Mouse (Mus musculus) inflammation-experienced regulatory T-cells, adult 6 months (primary cell): ENCODE measurements around the gene Slbp. TPM values are rescaled to one million over a fixed set of nuclear protein-coding genes. Genes with fewer than 3 reads are reported as not detected.

Source experiments
- ATAC-seq: one replicate; pipeline ENCODE4 v1.8.0; 2017
- polyA plus RNA-seq, 3 experiments: library from polyadenylated mRNA; unstranded; fragments of 100-300 nt; shearing (Covaris generic); gene quantifications; one replicate each; pipeline ENCODE4 v1.2.1; 2017

The Slbp gene
- polyA plus RNA-seq, 3 experiments from 2014 or later: 121 to 329 (median 129) TPM

DNA sequence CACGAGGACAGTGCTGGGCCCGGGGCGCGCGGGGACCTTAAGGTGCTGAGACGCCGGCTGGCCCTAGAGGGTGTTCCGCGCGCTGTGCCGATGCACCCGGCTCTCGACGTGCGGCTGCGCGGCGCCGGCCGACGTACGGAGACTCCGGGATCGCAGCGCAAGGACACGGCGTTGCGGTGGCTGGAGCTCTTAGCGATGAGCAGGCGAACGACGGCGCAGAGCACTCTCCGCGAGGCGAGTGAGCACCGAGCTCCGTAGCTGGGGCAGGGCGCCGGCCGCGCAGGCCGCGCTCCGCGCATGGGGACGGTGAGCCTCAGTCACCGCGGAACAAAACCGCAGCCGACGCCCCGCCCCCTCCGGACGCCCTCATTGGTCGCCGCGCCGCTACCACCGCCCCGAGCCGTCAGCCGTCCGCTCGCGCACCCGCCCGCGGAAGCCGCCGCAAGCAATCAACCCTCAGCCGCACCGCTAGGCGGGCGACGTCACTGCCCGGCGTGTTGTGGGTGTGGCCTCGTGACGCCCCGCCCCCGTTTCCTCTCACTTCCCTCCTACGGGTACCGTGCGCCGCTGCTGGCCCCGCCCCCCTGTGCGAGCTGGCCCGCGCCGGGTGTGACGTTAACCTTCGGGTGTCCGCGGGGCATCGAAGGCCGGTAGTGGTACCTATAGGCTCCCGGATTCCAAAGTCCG, 22.9 kb downstream of the Slbp start, which contains the start of the genes Fam53a and Gm9903:
Gene Fam53a, minus strand, starts transcription at position 335 of the 687 bp plus-strand sequence.
Gene Gm9903, plus strand, starts transcription at position 625 of the 687 bp plus-strand sequence.
- ATAC-seq: peak; percentile 91

GRCm38 (mm10) chr5:33628820-33629300, 23.5 kb downstream of the Slbp start:
- peak; percentile 39 for ATAC-seq

DNA sequence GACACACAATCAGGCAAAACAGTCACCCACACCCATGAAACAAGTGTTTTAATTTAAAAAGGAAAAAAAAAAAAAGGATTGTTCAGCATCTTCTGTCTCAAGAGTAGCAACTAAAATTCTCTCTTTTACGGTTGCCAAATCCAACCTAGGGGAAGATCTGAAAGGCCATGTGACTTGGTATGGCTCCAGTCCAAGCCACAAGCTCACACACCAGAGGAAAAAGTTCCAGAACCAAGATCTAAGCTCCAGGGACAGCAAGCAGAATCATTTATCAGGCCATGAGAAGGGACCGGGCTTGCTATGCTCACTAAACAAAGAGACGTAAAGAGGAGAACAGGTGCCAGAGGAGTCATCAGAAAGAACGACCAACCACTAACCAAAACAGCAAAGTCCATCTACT, 24.4 kb downstream of the Slbp start:
- no peak for ATAC-seq

GRCm38 (mm10) chr5:33623766-33624165, 28.6 kb downstream of the Slbp start:
- no peak for ATAC-seq

DNA sequence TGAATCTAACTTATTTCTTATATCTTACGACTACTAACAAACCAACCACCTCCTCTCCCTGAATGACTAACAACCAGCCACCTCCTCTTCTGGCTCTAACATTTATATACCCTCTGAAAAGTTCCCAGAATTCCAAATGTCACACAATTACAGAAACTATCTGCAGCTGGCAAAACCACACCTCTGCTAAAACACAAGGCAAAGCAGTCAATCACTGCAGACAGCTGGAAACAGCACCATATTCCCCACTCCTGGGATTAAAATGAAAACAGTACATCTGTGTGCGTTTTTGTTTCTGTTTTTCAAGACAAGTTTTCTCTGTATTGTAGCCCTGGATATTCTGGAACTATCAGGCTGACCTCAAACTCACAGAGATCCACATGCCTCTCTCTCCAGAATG, 29.7 kb downstream of the Slbp start:
- no peak for ATAC-seq

DNA sequence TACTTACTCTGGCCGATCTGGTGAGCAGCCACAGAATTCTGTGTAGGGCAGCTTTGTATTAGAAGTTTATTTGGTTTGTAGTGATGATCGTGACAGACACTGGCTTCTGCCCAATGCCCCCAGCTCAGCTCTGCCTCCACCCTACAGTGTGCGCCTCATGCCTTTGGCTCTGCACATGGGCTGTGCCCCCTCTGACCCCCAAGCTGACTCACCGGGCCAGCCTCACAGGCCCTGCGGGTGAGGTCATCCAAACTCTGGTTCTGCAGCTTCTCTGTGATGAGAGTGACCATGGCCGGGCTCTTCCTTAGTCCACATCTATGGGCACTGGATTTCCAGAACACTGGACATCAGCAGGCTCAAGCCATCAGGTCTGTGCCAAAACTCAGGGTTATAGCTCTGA, 38.0 kb downstream of the Slbp start:
- ATAC-seq: no peak

DNA sequence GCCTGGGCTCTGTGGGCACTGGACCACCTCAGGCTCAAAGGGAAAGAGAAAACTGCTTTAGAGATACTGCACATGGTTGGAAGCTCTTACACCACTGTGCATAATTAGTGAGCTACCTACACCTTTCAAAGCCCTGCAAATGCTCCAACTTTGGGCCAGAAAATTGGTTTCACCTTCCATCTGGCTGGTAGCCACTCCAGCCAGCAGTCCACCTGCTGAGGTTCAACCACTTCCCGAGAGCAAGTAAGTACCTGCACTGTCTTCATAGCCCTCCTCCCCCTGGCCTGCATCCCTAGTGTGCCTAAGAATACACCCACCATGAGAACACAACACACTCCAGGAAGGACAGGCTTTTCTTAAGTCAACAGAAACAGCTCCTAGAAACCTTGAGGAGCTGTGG, 40.6 kb downstream of the Slbp start:
- no peak for ATAC-seq

DNA sequence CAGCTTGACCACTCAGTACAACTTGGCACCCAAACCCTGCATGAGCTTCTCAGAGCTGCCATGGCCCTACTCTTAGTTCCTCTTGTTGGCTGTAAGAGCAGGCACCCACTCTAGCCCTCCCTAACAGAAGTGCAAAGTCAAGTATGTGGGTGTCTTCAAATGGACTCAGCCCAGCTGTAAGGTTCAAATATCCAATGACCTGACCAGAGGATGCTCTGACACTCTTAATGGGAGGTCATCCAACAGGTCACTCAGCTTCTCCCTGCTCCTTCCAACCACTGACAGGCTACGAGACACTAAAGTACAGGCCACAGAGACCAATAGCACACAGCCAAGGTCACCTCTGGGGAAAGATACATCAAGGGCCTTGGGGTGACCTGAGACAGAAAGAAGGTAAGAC, 43.1 kb downstream of the Slbp start:
- no peak for ATAC-seq

- ATAC-seq: no peak
Observed at GRCm38 (mm10) chr5:33607434-33607833, 44.9 kb downstream of the Slbp start.

GRCm38 (mm10) chr5:33606631-33607030, 45.7 kb downstream of the Slbp start:
- ATAC-seq: no peak

DNA sequence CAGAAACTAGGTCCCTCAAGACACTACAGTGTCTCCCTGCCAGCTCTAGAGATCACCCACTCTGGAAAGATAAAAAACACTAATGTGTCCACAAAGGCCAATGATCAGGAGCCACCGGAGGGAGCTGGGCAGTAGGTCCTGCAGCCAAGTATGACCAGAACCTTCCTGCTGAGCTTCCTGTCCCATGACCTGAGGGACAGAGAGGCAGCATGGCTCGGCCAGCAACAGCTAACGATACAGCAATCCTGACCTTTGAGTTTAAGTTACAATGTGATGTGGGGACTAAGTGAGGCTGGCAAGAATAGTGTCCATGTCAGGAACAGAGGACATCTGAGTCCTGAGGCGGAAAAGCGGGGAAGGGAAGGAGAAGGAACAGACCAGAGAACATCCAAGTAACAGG, 47.1 kb downstream of the Slbp start:
- no peak for ATAC-seq

DNA sequence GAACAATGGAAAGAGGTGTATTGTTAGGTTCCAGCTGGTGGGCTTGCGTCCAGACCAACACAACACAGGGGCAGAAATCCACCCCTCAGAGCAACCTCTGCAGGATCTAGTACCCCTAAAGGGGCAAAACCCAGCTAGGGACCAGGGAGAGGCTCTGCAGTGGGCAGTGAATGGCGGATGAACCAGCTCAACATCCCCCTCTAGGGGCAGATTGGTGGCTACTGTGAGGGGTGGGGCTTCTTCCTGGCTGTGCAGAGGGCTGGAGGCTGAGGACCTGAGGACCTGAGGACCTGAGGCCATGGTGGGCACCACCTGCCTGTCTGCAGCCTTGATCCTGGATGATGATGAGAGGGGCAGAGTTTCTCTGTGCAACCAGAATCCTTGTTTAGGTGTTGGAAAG, 58.8 kb downstream of the Slbp start:
- ATAC-seq: no peak

DNA sequence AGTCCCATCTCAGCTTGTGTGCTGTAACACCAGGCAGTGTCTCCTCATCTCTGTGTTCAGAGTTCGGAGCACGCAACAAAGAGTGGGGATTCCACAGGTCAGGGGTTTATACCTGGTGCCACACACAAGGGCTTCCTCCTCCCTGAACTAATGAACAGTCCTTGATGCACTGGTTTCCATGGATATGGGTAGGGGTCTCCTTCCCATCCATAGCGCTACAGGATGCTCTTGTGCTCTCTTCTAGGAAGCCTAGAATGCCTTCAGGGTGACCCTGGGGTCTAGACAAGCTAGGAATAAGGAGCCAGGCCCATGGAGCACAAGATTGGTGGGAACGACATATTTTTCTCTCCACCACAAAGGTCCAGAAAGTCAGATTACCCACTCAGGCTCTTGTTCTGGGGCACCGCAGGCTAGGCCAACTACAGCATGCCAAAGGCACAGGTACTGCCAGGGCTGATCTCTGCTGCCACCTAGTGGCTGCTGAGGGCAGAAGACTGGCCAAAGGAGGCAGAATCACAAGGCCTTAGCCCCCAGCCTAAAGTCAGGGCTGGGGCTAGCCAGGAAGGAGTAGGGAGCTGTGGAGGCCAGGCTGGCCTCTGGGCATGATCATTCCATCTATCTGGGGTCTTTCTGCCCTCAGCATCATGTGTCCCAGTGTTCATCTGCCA, 63.0 kb downstream of the Slbp start:
- no peak for ATAC-seq

DNA sequence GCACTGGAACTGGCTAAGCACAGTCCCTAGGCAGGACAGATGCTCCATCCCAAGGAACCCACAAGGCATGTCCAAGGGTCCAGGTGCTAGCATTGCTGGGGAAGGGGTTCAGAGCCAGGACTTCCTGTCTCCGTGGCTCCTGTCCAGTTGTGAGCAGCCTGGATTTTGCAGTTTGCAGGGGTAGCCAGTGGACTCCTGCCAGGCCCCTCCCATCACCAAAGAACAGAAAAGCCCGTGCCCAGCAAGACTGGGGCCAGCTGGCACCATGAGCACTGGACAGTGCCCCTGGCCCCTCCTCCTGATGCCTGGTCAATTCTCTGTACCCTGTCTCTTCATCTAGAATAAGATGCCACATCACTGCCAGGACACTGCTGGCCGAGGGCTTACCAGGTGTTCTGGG, 64.3 kb downstream of the Slbp start:
- no peak for ATAC-seq

- no peak for ATAC-seq
Observed at GRCm38 (mm10) chr5:33587498-33588058, 64.8 kb downstream of the Slbp start.

Other genes with a start within 250 kb of the Slbp start
- not detected for gene Nkx1-1, start 218.6 kb downstream of the Slbp start, polyA plus RNA-seq
- gene Fam53a, start 22.9 kb downstream of the Slbp start, polyA plus RNA-seq: 10 to 100 TPM; 17.8 to 23.6 (median 22.2) TPM
- under 1 TPM; 0.63 to 0.82 (median 0.66) TPM for gene Gm9903, start 22.6 kb downstream of the Slbp start, polyA plus RNA-seq
- 100 to 1,000 TPM in 1 of 3 experiments, 10 to 100 TPM in 2; 19.1 to 147 (median 22.1) TPM for gene Tacc3, start 5.6 kb upstream of the Slbp start, polyA plus RNA-seq
- 10 to 100 TPM; 26.3 to 33.7 (median 32.2) TPM for gene Tmem129, start 5.8 kb upstream of the Slbp start, polyA plus RNA-seq
- gene Fgfr3, start 69.1 kb upstream of the Slbp start, polyA plus RNA-seq: not detected
- 10 to 100 TPM in 2 of 3 experiments, 1 to 10 TPM in 1; 9.1 to 21.2 (median 19.4) TPM for gene Letm1, start 130.2 kb upstream of the Slbp start, polyA plus RNA-seq
- 10 to 100 TPM; 15.1 to 31.2 (median 20.2) TPM for gene Nsd2, start 168.2 kb upstream of the Slbp start, polyA plus RNA-seq